Mouse (Mus musculus) megakaryocyte, adult 5-6 weeks (primary cell): ENCODE measurements around the gene Grin3b. TPM values are rescaled to one million over a fixed set of nuclear protein-coding genes. Genes with fewer than 3 reads are reported as not detected.

Experiments used
- ATAC-seq: 2 replicates; pipeline ENCODE4 v1.8.0; 2016; ENCODE audit warnings: mild to moderate bottlenecking, inconsistent platforms; ENCODE audit not compliant: poor library complexity, severe bottlenecking
- total RNA-seq, 2 experiments: library from RNA; stranded (forward) in 1 of 2; stranded (reverse) in 1 of 2; fragments of 153-499, 151-499 nt in 1 of 2; fragments of 221-1000, 200-1000 nt in 1 of 2; gene quantifications; 2 replicates each; pipeline versions ENCODE4 v1.2.3 to v1.2.4; 2015 to 2017

The Grin3b gene
- not detected in 2 replicates for total RNA-seq (2015)
- total RNA-seq (2017), result 0.18 TPM in 1 of 2 replicates, not detected in the other

GRCm38 (mm10) chr10:79970415-79971182, at the start of gene Grin3b:
TSS of gene Grin3b (plus strand) at chr10:79970715.
- ATAC-seq, result no peak

GRCm38 (mm10) chr10:79920958-79921535, 49.5 kb upstream of the Grin3b start, which contains the start of gene R3hdm4:
TSS of gene R3hdm4 (minus strand) at chr10:79921208.
- ATAC-seq, result no peak

- ATAC-seq, result no peak
Measured at GRCm38 (mm10) chr10:79921572-79921971, 48.9 kb upstream of the Grin3b start.

GRCm38 (mm10) chr10:79924998-79925784, 45.3 kb upstream of the Grin3b start:
- peak; percentile 54 for ATAC-seq

- ATAC-seq, result no peak
Measured at GRCm38 (mm10) chr10:79925785-79926490, 44.6 kb upstream of the Grin3b start.

- ATAC-seq, result peak; percentile 69
Measured at GRCm38 (mm10) chr10:79926491-79927323, 43.8 kb upstream of the Grin3b start, which contains the start of gene Arid3a. TSS of gene Arid3a (plus strand) at chr10:79927043.

- no peak for ATAC-seq
Measured at GRCm38 (mm10) chr10:79927324-79928029, 43.0 kb upstream of the Grin3b start.

- peak; percentile 36 for ATAC-seq
Measured at GRCm38 (mm10) chr10:79928030-79928694, 42.4 kb upstream of the Grin3b start.

- no peak for ATAC-seq
Measured at GRCm38 (mm10) chr10:79928907-79929701, 41.4 kb upstream of the Grin3b start.

- no peak for ATAC-seq
Measured at GRCm38 (mm10) chr10:79929967-79930825, 40.3 kb upstream of the Grin3b start.

GRCm38 (mm10) chr10:79930826-79931186, 39.7 kb upstream of the Grin3b start:
- ATAC-seq, result no peak

GRCm38 (mm10) chr10:79931797-79932196, 38.7 kb upstream of the Grin3b start:
- no peak for ATAC-seq

- ATAC-seq, result no peak
Measured at GRCm38 (mm10) chr10:79932736-79933135, 37.8 kb upstream of the Grin3b start.

GRCm38 (mm10) chr10:79933145-79933679, 37.3 kb upstream of the Grin3b start:
- ATAC-seq, result no peak

GRCm38 (mm10) chr10:79933861-79934260, 36.7 kb upstream of the Grin3b start:
- no peak for ATAC-seq

GRCm38 (mm10) chr10:79934272-79934721, 36.2 kb upstream of the Grin3b start:
- peak; percentile 36 for ATAC-seq
